Mouse (Mus musculus): ENCODE data around the gene Shroom3. TPM values are rescaled to one million over a fixed set of nuclear protein-coding genes. Genes with fewer than 3 reads are reported as not detected.

Shroom3 gene
- polyA plus RNA-seq, 1 experiment from 2014 or later: 6.2 TPM

DNA sequence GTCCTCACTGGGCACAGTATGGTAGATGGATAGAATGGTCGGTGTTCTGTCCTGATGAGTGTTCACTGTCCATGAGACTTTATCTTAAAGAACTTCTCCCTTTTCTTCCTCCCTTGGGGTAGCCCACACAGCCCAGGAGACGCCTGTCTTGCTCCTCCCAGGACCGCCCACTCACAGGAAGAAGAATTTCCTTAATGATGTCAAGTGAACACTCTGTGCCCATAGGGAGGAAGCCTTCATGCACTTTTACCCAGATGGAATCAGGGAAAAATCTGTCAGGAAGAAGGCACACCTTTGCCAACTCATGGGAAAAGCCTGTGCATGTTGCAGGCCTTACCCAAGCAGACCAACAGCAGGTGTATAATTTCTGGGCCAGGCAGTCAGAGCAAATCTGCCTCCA lies 174.9 kb downstream of the Shroom3 start:
- Histone ChIP-seq H3K4me1 (ENCODE audit: control insufficient read depth, insufficient read depth, low read length) (peaks cover 14% of the 10 kb centered on the region), H3K9me3 (ENCODE audit: control insufficient read depth, low read length) (no peaks in the 10 kb centered on the region), H3K9ac (ENCODE audit: low read length) (no peak overlapping the region), H3K4me3 (ENCODE audit: low read depth, low read length) (no peak overlapping the region), H3K4me2 (no peak overlapping the region), H3K27ac (ENCODE audit: low read depth, low read length) (no peak overlapping the region), H3K27me3 (ENCODE audit: control insufficient read depth, insufficient read depth, low read length) (no peaks in the 10 kb centered on the region), H3K36me3 (ENCODE audit: control insufficient read depth, insufficient read depth, low read length) (no peaks in the 10 kb centered on the region)
- WGBS: 89% methylated on average over 3 of the region's 3 CpGs
- no peak for ATAC-seq (ENCODE audit: low FRiP score)
- DNase-seq (ENCODE audit: low spot score, missing footprints): no peak

DNA sequence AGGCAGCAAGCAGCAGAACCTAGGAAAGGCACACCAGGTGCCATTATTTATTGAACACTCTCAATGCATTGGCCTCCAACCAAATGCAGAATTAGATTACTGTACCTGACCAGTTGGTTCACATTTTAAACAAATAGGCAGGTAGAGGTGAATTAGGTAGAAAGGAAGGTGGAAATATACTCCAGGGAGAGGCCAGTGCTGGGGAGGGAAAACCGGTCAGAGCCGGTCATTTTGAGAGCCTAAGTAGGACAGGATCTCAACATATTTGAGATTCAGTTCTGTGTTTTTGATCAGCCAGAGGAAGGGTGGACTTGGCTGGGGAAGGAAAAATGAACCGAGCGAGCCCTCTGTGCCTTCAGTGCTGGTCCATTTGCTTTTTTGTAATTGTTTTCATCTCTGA lies 175.3 kb downstream of the Shroom3 start:
- 94% methylated on average over 4 of the region's 4 CpGs for WGBS

GRCm38 (mm10) chr5:92861416-92862112 lies 178.3 kb downstream of the Shroom3 start:
- H3K9me3 ChIP-seq (ENCODE audit: control insufficient read depth, low read length): no peaks in the 10 kb centered on the region
- peaks cover 14% of the 10 kb centered on the region for H3K4me1 ChIP-seq (ENCODE audit: control insufficient read depth, insufficient read depth, low read length)
- H3K9ac ChIP-seq (ENCODE audit: low read length): 0 out of 2 replicates have a peak overlapping the region, but pooled peaks have one; percentile 9
- DNase-seq (ENCODE audit: low spot score, missing footprints) (peak; percentile 90), ATAC-seq (ENCODE audit: low FRiP score) (peak; percentile 90)
- H3K4me2 ChIP-seq: no peak overlapping the region
- WGBS: 37% methylated on average over 10 of the region's 10 CpGs
- H3K36me3 ChIP-seq (ENCODE audit: control insufficient read depth, insufficient read depth, low read length): no peaks in the 10 kb centered on the region
- H3K27ac ChIP-seq (ENCODE audit: low read depth, low read length): 0 out of 2 replicates have a peak overlapping the region, but pooled peaks have one; percentile 25
- no peaks in the 10 kb centered on the region for H3K27me3 ChIP-seq (ENCODE audit: control insufficient read depth, insufficient read depth, low read length)
- no peak overlapping the region for H3K4me3 ChIP-seq (ENCODE audit: low read depth, low read length)

More for the DNA sequence above, 175.3 kb downstream of the Shroom3 start:
- no peak overlapping the region for H3K4me3 ChIP-seq (ENCODE audit: low read depth, low read length)
- ATAC-seq (ENCODE audit: low FRiP score) (no peak), DNase-seq (ENCODE audit: low spot score, missing footprints) (no peak)
- H3K4me2 ChIP-seq: no peak overlapping the region
- H3K4me1 ChIP-seq (ENCODE audit: control insufficient read depth, insufficient read depth, low read length): peaks cover 14% of the 10 kb centered on the region
- H3K9ac ChIP-seq (ENCODE audit: low read length): no peak overlapping the region
- H3K36me3 ChIP-seq (ENCODE audit: control insufficient read depth, insufficient read depth, low read length): no peaks in the 10 kb centered on the region
- no peak overlapping the region for H3K27ac ChIP-seq (ENCODE audit: low read depth, low read length)
- H3K9me3 ChIP-seq (ENCODE audit: control insufficient read depth, low read length): no peaks in the 10 kb centered on the region
- H3K27me3 ChIP-seq (ENCODE audit: control insufficient read depth, insufficient read depth, low read length): no peaks in the 10 kb centered on the region

DNA sequence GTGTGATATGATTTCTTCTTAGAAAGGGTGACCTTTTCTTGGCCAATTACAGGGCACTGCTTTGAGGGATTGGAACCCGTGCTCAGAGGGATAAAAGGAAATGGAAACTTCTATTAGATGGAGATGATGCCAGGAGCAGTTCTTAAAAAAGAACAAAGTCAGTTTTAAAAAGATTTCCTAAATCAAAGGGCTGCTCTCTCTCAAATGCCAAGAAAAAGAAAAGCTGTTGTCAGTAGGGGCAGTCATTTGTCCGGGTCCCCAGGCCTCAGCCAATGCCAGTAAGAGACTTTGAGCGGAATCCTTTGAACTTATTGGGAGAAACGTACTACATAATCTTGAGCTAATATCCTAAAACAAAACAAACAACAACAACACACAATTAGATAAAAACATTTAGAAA lies 181.9 kb downstream of the Shroom3 start:
- ATAC-seq (ENCODE audit: low FRiP score) (no peak), DNase-seq (ENCODE audit: low spot score, missing footprints) (no peak)
- H3K9me3 ChIP-seq (ENCODE audit: control insufficient read depth, low read length): no peaks in the 10 kb centered on the region
- no peaks in the 10 kb centered on the region for H3K27me3 ChIP-seq (ENCODE audit: control insufficient read depth, insufficient read depth, low read length)
- H3K27ac ChIP-seq (ENCODE audit: low read depth, low read length): no peak overlapping the region
- no peak overlapping the region for H3K4me2 ChIP-seq
- H3K4me3 ChIP-seq (ENCODE audit: low read depth, low read length): no peak overlapping the region
- WGBS: 64% methylated on average over 4 of the region's 4 CpGs
- H3K9ac ChIP-seq (ENCODE audit: low read length): no peak overlapping the region
- no peaks in the 10 kb centered on the region for H3K36me3 ChIP-seq (ENCODE audit: control insufficient read depth, insufficient read depth, low read length)
- peaks cover 14% of the 10 kb centered on the region for H3K4me1 ChIP-seq (ENCODE audit: control insufficient read depth, insufficient read depth, low read length)

GRCm38 (mm10) chr5:92866546-92866945 lies 183.3 kb downstream of the Shroom3 start:
- Histone ChIP-seq H3K4me3 (ENCODE audit: low read depth, low read length) (no peak overlapping the region), H3K4me2 (no peak overlapping the region), H3K9ac (ENCODE audit: low read length) (no peak overlapping the region), H3K36me3 (ENCODE audit: control insufficient read depth, insufficient read depth, low read length) (no peaks in the 10 kb centered on the region), H3K27me3 (ENCODE audit: control insufficient read depth, insufficient read depth, low read length) (no peaks in the 10 kb centered on the region), H3K4me1 (ENCODE audit: control insufficient read depth, insufficient read depth, low read length) (peaks cover 8% of the 10 kb centered on the region), H3K27ac (ENCODE audit: low read depth, low read length) (no peak overlapping the region), H3K9me3 (ENCODE audit: control insufficient read depth, low read length) (no peaks in the 10 kb centered on the region)
- no peak for ATAC-seq (ENCODE audit: low FRiP score)
- 97% methylated on average over 8 of the region's 8 CpGs for WGBS
- DNase-seq (ENCODE audit: low spot score, missing footprints): no peak

GRCm38 (mm10) chr5:92867253-92867652 lies 184.0 kb downstream of the Shroom3 start:
- H3K4me3 ChIP-seq (ENCODE audit: low read depth, low read length): no peak overlapping the region
- no peaks in the 10 kb centered on the region for H3K9me3 ChIP-seq (ENCODE audit: control insufficient read depth, low read length)
- ATAC-seq (ENCODE audit: low FRiP score) (no peak), DNase-seq (ENCODE audit: low spot score, missing footprints) (no peak)
- no peaks in the 10 kb centered on the region for H3K36me3 ChIP-seq (ENCODE audit: control insufficient read depth, insufficient read depth, low read length)
- 80% methylated on average over 4 of the region's 4 CpGs for WGBS
- H3K4me2 ChIP-seq: no peak overlapping the region
- no peak overlapping the region for H3K9ac ChIP-seq (ENCODE audit: low read length)
- no peak overlapping the region for H3K27ac ChIP-seq (ENCODE audit: low read depth, low read length)
- peaks cover under 1% of the 10 kb centered on the region; the same call in 1 of the 2 replicates for H3K4me1 ChIP-seq (ENCODE audit: control insufficient read depth, insufficient read depth, low read length)
- H3K27me3 ChIP-seq (ENCODE audit: control insufficient read depth, insufficient read depth, low read length): no peaks in the 10 kb centered on the region

GRCm38 (mm10) chr5:92868231-92868630 lies 185.0 kb downstream of the Shroom3 start:
- no peak for ATAC-seq (ENCODE audit: low FRiP score)
- Histone ChIP-seq H3K4me1 (ENCODE audit: control insufficient read depth, insufficient read depth, low read length) (no peaks in the 10 kb centered on the region), H3K4me3 (ENCODE audit: low read depth, low read length) (no peak overlapping the region), H3K9me3 (ENCODE audit: control insufficient read depth, low read length) (no peaks in the 10 kb centered on the region), H3K27ac (ENCODE audit: low read depth, low read length) (no peak overlapping the region), H3K9ac (ENCODE audit: low read length) (no peak overlapping the region), H3K4me2 (no peak overlapping the region), H3K36me3 (ENCODE audit: control insufficient read depth, insufficient read depth, low read length) (no peaks in the 10 kb centered on the region), H3K27me3 (ENCODE audit: control insufficient read depth, insufficient read depth, low read length) (no peaks in the 10 kb centered on the region)
- no peak for DNase-seq (ENCODE audit: low spot score, missing footprints)
- WGBS: 90% methylated on average over 2 of the region's 2 CpGs

DNA sequence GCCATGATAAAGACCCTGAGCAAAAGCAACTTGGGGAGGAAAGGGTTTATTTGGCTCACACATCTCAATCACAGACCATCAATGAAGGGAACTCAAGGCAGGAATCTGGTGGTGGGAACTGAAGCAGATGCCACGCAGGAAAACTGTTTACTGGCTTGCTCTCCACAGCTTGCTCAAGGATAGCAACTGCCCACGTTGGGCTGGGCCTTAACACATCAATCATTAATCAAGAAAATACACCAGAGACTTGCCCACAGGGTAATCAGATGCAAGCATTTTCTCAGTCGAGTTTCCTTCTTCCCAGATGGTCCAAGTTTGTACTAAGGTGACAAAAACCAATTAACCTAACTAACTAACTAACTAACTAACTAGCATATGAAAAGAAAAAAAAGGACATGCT lies 187.8 kb downstream of the Shroom3 start:
- DNase-seq (ENCODE audit: low spot score, missing footprints) (no peak), ATAC-seq (ENCODE audit: low FRiP score) (no peak)
- H3K27me3 ChIP-seq (ENCODE audit: control insufficient read depth, insufficient read depth, low read length): no peaks in the 10 kb centered on the region
- WGBS: 68% methylated on average over 3 of the region's 3 CpGs
- no peak overlapping the region for H3K27ac ChIP-seq (ENCODE audit: low read depth, low read length)
- no peak overlapping the region for H3K4me2 ChIP-seq
- no peaks in the 10 kb centered on the region for H3K36me3 ChIP-seq (ENCODE audit: control insufficient read depth, insufficient read depth, low read length)
- no peak overlapping the region for H3K9ac ChIP-seq (ENCODE audit: low read length)
- H3K4me1 ChIP-seq (ENCODE audit: control insufficient read depth, insufficient read depth, low read length): no peaks in the 10 kb centered on the region
- H3K9me3 ChIP-seq (ENCODE audit: control insufficient read depth, low read length): no peaks in the 10 kb centered on the region
- H3K4me3 ChIP-seq (ENCODE audit: low read depth, low read length): no peak overlapping the region

GRCm38 (mm10) chr5:92872182-92872581 lies 188.9 kb downstream of the Shroom3 start:
- ATAC-seq (ENCODE audit: low FRiP score) (no peak), DNase-seq (ENCODE audit: low spot score, missing footprints) (no peak)
- Histone ChIP-seq H3K9ac (ENCODE audit: low read length) (no peak overlapping the region), H3K4me2 (no peak overlapping the region), H3K9me3 (ENCODE audit: control insufficient read depth, low read length) (no peaks in the 10 kb centered on the region), H3K4me1 (ENCODE audit: control insufficient read depth, insufficient read depth, low read length) (no peaks in the 10 kb centered on the region), H3K36me3 (ENCODE audit: control insufficient read depth, insufficient read depth, low read length) (no peaks in the 10 kb centered on the region), H3K4me3 (ENCODE audit: low read depth, low read length) (no peak overlapping the region), H3K27ac (ENCODE audit: low read depth, low read length) (no peak overlapping the region), H3K27me3 (ENCODE audit: control insufficient read depth, insufficient read depth, low read length) (no peaks in the 10 kb centered on the region)
- WGBS: 80% methylated on average over 4 of the region's 4 CpGs

Data from midbrain, embryonic 11.5 days (tissue).